In genomic region chr13:5373191-5373590, GRCm38 (mm10) we compare ENCODE assay signal across 21 mouse cellular contexts.
DNase-seq lines count a peak whose midpoint lies in the region.
"Had no signal": no experiment of that assay in that cellular context is flagged by ENCODE, and none has a peak within 500 bp of the region (broad histone marks: within the 10 kb centered on the region; RNA-seq: fewer than 3 reads in every experiment).

No protein-coding gene starts in this region.

- peak; percentile 70 for DNase-seq in 3T3-L1 (ENCODE audit: low read depth, low spot score)
- DNase-seq in Muller cell, postnatal 12 days (ENCODE audit: inconsistent ontology term): peak; percentile 92
- peak; percentile 72 for DNase-seq in fibroblast of lung, adult 2 months (ENCODE audit: low read depth)
- DNase-seq in lung, postnatal 14 days: no peak
- no peak for DNase-seq in forebrain, embryonic 10.5 days (ENCODE audit: extremely low spot score, low spot score)
- DNase-seq: adrenal gland, adult 8-10 months; adrenal gland, postnatal 14 days; adrenal gland, postnatal 36 days; B cell, adult 2 months; cerebellum, adult 11-12 months; cerebellum, adult 2 months; cerebellum, adult 9-10 months; cerebellum, postnatal 10 days; cerebellum, postnatal 25 days; forebrain, postnatal 0 days had no signal

- H3K27ac ChIP-seq in forebrain, embryonic 10.5 days: no peak overlapping the region
- H3K27ac ChIP-seq: embryonic facial prominence, embryonic 10.5 days; embryonic facial prominence, embryonic 12.5 days; forebrain, embryonic 13.5 days; forebrain, embryonic 15.5 days had no signal

- no peaks in the 10 kb centered on the region for H3K4me1 ChIP-seq in forebrain, embryonic 10.5 days
- H3K4me1 ChIP-seq: embryonic facial prominence, embryonic 12.5 days; forebrain, embryonic 13.5 days; forebrain, embryonic 15.5 days had no signal

- no peak overlapping the region for H3K4me3 ChIP-seq in forebrain, embryonic 10.5 days
- H3K4me3 ChIP-seq: embryonic facial prominence, embryonic 10.5 days; embryonic facial prominence, embryonic 12.5 days; forebrain, embryonic 13.5 days; forebrain, embryonic 15.5 days had no signal

- H3K9me3 ChIP-seq in forebrain, embryonic 10.5 days: no peaks in the 10 kb centered on the region
- H3K9me3 ChIP-seq: embryonic facial prominence, embryonic 10.5 days; embryonic facial prominence, embryonic 12.5 days; forebrain, embryonic 13.5 days; forebrain, embryonic 15.5 days; G1E had no signal

- H3K27me3 ChIP-seq in forebrain, embryonic 10.5 days (ENCODE audit: poor library complexity, severe bottlenecking): no peaks in the 10 kb centered on the region
- H3K27me3 ChIP-seq: CH12.LX; embryonic facial prominence, embryonic 12.5 days; forebrain, embryonic 13.5 days; forebrain, embryonic 15.5 days had no signal

- no peaks in the 10 kb centered on the region for H3K36me3 ChIP-seq in forebrain, embryonic 10.5 days (replicated peaks)
- H3K36me3 ChIP-seq: embryonic facial prominence, embryonic 10.5 days; embryonic facial prominence, embryonic 12.5 days; forebrain, embryonic 15.5 days; G1E had no signal

Comparison
In these comparisons a context has a peak if more than half of its experiments do, and no peak if none do; other contexts are left out.
1. DNase-seq: peak in 3T3-L1 (single experiment), Muller cell, postnatal 12 days (single experiment) and fibroblast of lung, adult 2 months (single experiment); none in lung, postnatal 14 days (single experiment) and forebrain, embryonic 10.5 days (single experiment).